Mouse (Mus musculus): ENCODE measurements at regions not wholly inside any gene's neighbourhood (a gene's known extent, or its start where the extent isn't known, plus 50 kb on each side); places are given as distances from the start of the nearest gene placed in this dataset.

- no peak overlapping the region for H3K27ac ChIP-seq (ENCODE audit: low read length)
- WGBS = 70% methylated on average over 2 of the region's 2 CpGs
- H3K36me3 ChIP-seq (ENCODE audit: control insufficient read depth, insufficient read depth) = no peaks in the 10 kb centered on the region
- no peak overlapping the region for H3K9ac ChIP-seq (replicated peaks; ENCODE audit: low read depth, low read length)
- no peaks in the 10 kb centered on the region for H3K27me3 ChIP-seq (replicated peaks; ENCODE audit: control insufficient read depth, insufficient read depth, low read length)
- no peak for ATAC-seq
- no peak overlapping the region for H3K4me2 ChIP-seq (ENCODE audit: low read length)
- no peaks in the 10 kb centered on the region for H3K9me3 ChIP-seq (ENCODE audit: control insufficient read depth, low read length)
- no peak overlapping the region for H3K4me3 ChIP-seq (replicated peaks; ENCODE audit: low read length)
- H3K4me1 ChIP-seq (replicated peaks; ENCODE audit: control insufficient read depth, insufficient read depth, low read length) = peaks cover 5% of the 10 kb centered on the region; the same call in 1 of the 2 replicates
These were observed 70.6 kb downstream of the Cryaa start for GRCm38 (mm10) chr17:31748158-31748557.

DNA sequence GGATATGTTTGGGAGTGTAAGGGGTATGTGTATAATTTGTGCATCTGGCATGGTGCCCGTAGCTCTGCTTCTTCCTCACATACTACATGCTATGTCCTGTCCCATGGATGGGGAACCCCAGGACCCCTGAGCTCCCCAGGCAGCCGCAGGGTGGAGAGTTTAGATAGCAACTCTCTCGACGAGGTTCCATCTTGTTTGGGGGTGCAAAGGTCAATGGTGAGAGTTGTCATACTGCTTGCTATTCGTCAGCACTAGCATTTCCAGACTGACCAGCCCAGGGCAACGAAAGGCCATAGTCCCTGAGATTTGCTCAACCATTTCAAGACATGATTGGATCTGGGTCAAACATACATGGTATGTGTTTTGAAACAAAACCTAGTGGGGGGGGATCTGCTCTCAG is 71.4 kb downstream of the Cryaa start:
- H3K27ac ChIP-seq (ENCODE audit: low read length) = no peak overlapping the region
- 90% methylated on average over 6 of the region's 6 CpGs for WGBS
- peaks cover 5% of the 10 kb centered on the region; the same call in 1 of the 2 replicates for H3K4me1 ChIP-seq (replicated peaks; ENCODE audit: control insufficient read depth, insufficient read depth, low read length)
- H3K36me3 ChIP-seq (ENCODE audit: control insufficient read depth, insufficient read depth) = no peaks in the 10 kb centered on the region
- H3K4me2 ChIP-seq (ENCODE audit: low read length) = no peak overlapping the region
- no peak for ATAC-seq
- H3K9ac ChIP-seq (replicated peaks; ENCODE audit: low read depth, low read length) = no peak overlapping the region
- H3K27me3 ChIP-seq (replicated peaks; ENCODE audit: control insufficient read depth, insufficient read depth, low read length) = no peaks in the 10 kb centered on the region
- no peaks in the 10 kb centered on the region for H3K9me3 ChIP-seq (ENCODE audit: control insufficient read depth, low read length)
- no peak overlapping the region for H3K4me3 ChIP-seq (replicated peaks; ENCODE audit: low read length)

GRCm38 (mm10) chr17:31751262-31751661 is 73.7 kb downstream of the Cryaa start:
- H3K4me3 ChIP-seq (replicated peaks; ENCODE audit: low read length) = no peak overlapping the region
- no peak overlapping the region for H3K27ac ChIP-seq (ENCODE audit: low read length)
- WGBS = 70% methylated on average over 2 of the region's 2 CpGs
- no peaks in the 10 kb centered on the region for H3K27me3 ChIP-seq (replicated peaks; ENCODE audit: control insufficient read depth, insufficient read depth, low read length)
- ATAC-seq = no peak
- no peaks in the 10 kb centered on the region for H3K9me3 ChIP-seq (ENCODE audit: control insufficient read depth, low read length)
- no peaks in the 10 kb centered on the region for H3K36me3 ChIP-seq (ENCODE audit: control insufficient read depth, insufficient read depth)
- peaks cover 5% of the 10 kb centered on the region; the same call in 1 of the 2 replicates for H3K4me1 ChIP-seq (replicated peaks; ENCODE audit: control insufficient read depth, insufficient read depth, low read length)
- H3K4me2 ChIP-seq (ENCODE audit: low read length) = no peak overlapping the region
- H3K9ac ChIP-seq (replicated peaks; ENCODE audit: low read depth, low read length) = no peak overlapping the region

DNA sequence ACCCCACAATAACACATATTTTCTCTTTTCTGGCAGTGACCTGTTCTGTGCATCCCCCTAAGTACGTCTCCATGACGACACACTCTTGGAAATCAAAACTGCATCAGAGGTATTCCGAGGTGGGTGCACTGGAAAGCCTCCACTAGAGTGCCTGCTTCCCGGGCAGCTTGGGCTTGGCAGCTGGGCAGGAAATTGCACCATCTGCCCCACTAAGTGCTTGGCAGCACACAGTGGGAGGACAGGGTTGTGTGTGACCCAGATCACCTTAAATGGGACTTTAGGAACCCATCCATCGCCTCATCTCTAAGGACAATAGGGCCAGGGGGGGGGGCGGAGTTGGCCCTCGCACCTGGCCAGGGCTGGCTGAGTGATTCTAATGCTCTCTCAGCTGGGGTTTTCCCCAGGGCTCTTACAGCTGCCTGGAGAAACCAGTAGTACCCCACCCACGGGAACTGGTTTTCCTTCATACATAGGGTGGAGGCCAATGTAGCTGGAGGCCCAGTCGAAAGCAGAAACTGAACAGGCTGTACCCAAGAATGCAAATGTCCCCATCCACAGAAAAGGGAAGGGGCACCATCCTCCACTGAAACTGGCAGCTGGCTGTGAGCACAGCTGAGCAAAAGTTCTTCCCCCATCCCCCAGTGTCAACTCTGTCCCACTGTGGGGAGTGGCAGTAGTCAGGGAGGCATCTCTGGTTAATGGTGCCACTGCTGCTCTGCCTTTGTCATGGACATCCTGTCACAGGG is 75.7 kb downstream of the Cryaa start:
- H3K27ac ChIP-seq (ENCODE audit: low read length) = no peak overlapping the region
- no peaks in the 10 kb centered on the region for H3K36me3 ChIP-seq (ENCODE audit: control insufficient read depth, insufficient read depth)
- no peaks in the 10 kb centered on the region for H3K4me1 ChIP-seq (replicated peaks; ENCODE audit: control insufficient read depth, insufficient read depth, low read length)
- WGBS = 66% methylated on average over 9 of the region's 9 CpGs
- no peak overlapping the region for H3K9ac ChIP-seq (replicated peaks; ENCODE audit: low read depth, low read length)
- ATAC-seq = no peak
- no peaks in the 10 kb centered on the region for H3K27me3 ChIP-seq (replicated peaks; ENCODE audit: control insufficient read depth, insufficient read depth, low read length)
- H3K4me2 ChIP-seq (ENCODE audit: low read length) = no peak overlapping the region
- H3K9me3 ChIP-seq (ENCODE audit: control insufficient read depth, low read length) = no peaks in the 10 kb centered on the region
- H3K4me3 ChIP-seq (replicated peaks; ENCODE audit: low read length) = no peak overlapping the region

GRCm38 (mm10) chr17:31753859-31754229 is 76.2 kb downstream of the Cryaa start:
- Histone ChIP-seq H3K36me3 (ENCODE audit: control insufficient read depth, insufficient read depth) (no peaks in the 10 kb centered on the region), H3K4me3 (replicated peaks; ENCODE audit: low read length) (no peak overlapping the region)

GRCm38 (mm10) chr17:31760465-31760864 is 82.9 kb downstream of the Cryaa start:
- Histone ChIP-seq H3K4me1 (replicated peaks; ENCODE audit: control insufficient read depth, insufficient read depth, low read length) (no peaks in the 10 kb centered on the region), H3K4me3 (replicated peaks; ENCODE audit: low read length) (no peak overlapping the region), H3K4me2 (ENCODE audit: low read length) (no peak overlapping the region), H3K27ac (ENCODE audit: low read length) (no peak overlapping the region), H3K9ac (replicated peaks; ENCODE audit: low read depth, low read length) (no peak overlapping the region), H3K9me3 (ENCODE audit: control insufficient read depth, low read length) (no peaks in the 10 kb centered on the region), H3K36me3 (ENCODE audit: control insufficient read depth, insufficient read depth) (no peaks in the 10 kb centered on the region), H3K27me3 (replicated peaks; ENCODE audit: control insufficient read depth, insufficient read depth, low read length) (no peaks in the 10 kb centered on the region)
- no peak for ATAC-seq
- WGBS = 95% methylated on average over 2 of the region's 2 CpGs

More at GRCm38 (mm10) chr17:31753859-31754229, 76.2 kb downstream of the Cryaa start:
- Histone ChIP-seq H3K9ac (replicated peaks; ENCODE audit: low read depth, low read length) (no peak overlapping the region), H3K4me1 (replicated peaks; ENCODE audit: control insufficient read depth, insufficient read depth, low read length) (no peaks in the 10 kb centered on the region), H3K27ac (ENCODE audit: low read length) (no peak overlapping the region), H3K27me3 (replicated peaks; ENCODE audit: control insufficient read depth, insufficient read depth, low read length) (no peaks in the 10 kb centered on the region), H3K4me2 (ENCODE audit: low read length) (no peak overlapping the region), H3K9me3 (ENCODE audit: control insufficient read depth, low read length) (no peaks in the 10 kb centered on the region)
- WGBS = 60% methylated on average over 4 of the region's 4 CpGs
- ATAC-seq = no peak

- H3K9me3 ChIP-seq (ENCODE audit: control insufficient read depth, low read length) = no peaks in the 10 kb centered on the region
- peaks cover 23% of the 10 kb centered on the region for H3K4me1 ChIP-seq (replicated peaks; ENCODE audit: control insufficient read depth, insufficient read depth, low read length)
- no peak for ATAC-seq
- H3K36me3 ChIP-seq (ENCODE audit: control insufficient read depth, insufficient read depth) = no peaks in the 10 kb centered on the region
- H3K27ac ChIP-seq (ENCODE audit: low read length) = no peak overlapping the region
- no peak overlapping the region for H3K4me3 ChIP-seq (replicated peaks; ENCODE audit: low read length)
- 57% methylated on average over 5 of the region's 5 CpGs for WGBS
- no peak overlapping the region for H3K4me2 ChIP-seq (ENCODE audit: low read length)
- no peaks in the 10 kb centered on the region for H3K27me3 ChIP-seq (replicated peaks; ENCODE audit: control insufficient read depth, insufficient read depth, low read length)
- no peak overlapping the region for H3K9ac ChIP-seq (replicated peaks; ENCODE audit: low read depth, low read length)
These were observed 85.5 kb downstream of the Cryaa start for GRCm38 (mm10) chr17:31763078-31763477.

DNA sequence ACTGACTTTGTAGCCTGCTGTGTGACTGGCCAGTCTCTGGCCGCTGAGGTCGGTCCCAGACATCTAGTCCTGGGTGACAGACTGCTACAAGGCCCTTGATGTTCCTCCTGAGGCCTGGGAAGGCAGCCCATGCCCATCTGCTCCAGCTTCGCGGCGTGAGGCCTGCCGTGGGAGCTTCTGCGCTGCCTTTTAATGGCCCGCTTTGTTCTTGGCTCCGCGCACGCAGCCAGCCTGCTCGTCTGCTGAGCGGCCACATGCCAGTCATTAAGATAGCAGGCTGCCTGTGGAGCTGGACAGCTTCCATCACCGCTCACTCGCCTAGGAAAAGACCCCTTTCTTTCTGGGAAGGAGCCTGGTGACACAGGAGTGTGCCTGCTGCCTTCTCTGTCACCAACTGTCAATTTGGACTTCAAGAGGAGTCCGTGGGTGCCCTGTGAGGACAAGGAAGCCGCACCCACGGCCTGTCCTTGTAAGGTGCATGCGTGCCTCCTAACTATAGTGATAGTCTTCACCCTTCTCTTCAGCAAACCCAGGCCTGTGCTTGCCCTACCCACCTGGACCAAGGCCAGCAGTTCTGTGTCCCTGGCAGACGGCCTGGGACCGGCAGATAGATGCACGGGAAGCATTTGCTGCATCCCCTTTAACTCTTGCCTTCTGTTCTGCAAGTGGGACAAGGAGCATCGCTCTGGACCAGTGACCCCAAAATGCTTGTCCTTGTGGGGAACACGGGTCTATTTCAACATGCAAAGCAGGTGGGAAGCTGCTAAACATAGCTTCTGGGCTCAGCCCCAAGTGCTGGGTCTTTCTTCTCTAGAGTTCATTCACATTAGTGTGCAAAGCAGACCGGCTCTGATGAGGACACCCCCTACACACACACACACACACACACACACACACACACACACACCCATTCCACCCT is 88.6 kb downstream of the Sik1 start:
- Histone ChIP-seq H3K4me3 (replicated peaks; ENCODE audit: low read length) (no peak overlapping the region), H3K36me3 (ENCODE audit: control insufficient read depth, insufficient read depth) (no peaks in the 10 kb centered on the region), H3K4me2 (ENCODE audit: low read length) (peak overlapping the region; percentile 37), H3K9me3 (ENCODE audit: control insufficient read depth, low read length) (peaks cover 3% of the 10 kb centered on the region; the same call in 1 of the 2 replicates), H3K27me3 (replicated peaks; ENCODE audit: control insufficient read depth, insufficient read depth, low read length) (no peaks in the 10 kb centered on the region), H3K27ac (ENCODE audit: low read length) (peak overlapping the region; percentile 98), H3K4me1 (replicated peaks; ENCODE audit: control insufficient read depth, insufficient read depth, low read length) (peaks cover 27% of the 10 kb centered on the region), H3K9ac (replicated peaks; ENCODE audit: low read depth, low read length) (peak overlapping the region; percentile 49)
- ATAC-seq = peak; percentile 94
- 7% methylated on average over 25 of the region's 25 CpGs for WGBS

DNA sequence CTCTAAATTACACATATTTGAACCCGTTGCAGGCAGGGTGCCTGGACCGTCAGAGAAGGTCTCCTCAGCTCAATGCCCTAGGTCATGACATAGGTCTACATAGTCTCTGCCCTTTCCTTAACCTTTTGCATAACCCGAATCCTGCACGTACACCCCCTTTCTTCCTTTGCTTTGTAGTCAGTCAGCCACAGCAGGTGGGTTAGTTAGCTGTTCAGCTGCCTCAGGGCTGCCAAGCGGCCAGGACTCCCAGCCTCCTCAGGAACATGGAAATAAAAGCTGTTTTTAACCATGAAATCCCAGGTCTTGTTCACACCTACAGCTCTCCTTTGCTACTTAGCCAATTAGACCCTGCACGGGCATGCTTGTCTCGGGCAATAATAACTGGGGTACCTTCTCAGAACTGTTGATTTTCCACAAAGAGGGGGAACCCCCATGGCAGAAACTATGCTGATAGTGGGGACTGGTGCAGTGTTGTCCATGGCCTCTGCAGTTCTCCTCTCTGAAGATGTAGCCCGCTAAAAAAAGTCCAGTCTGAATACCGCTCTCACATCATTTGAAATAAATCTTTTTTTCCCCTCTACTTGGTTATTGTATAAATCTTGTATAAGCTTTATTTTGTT is 83.3 kb downstream of the Sik1 start:
- no peak for ATAC-seq
- no peak overlapping the region for H3K4me2 ChIP-seq (ENCODE audit: low read length)
- no peaks in the 10 kb centered on the region for H3K36me3 ChIP-seq (ENCODE audit: control insufficient read depth, insufficient read depth)
- WGBS = 36% methylated on average over 9 of the region's 9 CpGs
- H3K27ac ChIP-seq (ENCODE audit: low read length) = peak overlapping the region; percentile 49; the same call in 1 of the 2 replicates
- H3K27me3 ChIP-seq (replicated peaks; ENCODE audit: control insufficient read depth, insufficient read depth, low read length) = no peaks in the 10 kb centered on the region
- H3K9me3 ChIP-seq (ENCODE audit: control insufficient read depth, low read length) = peaks cover 3% of the 10 kb centered on the region; the same call in 1 of the 2 replicates
- no peak overlapping the region for H3K9ac ChIP-seq (replicated peaks; ENCODE audit: low read depth, low read length)
- H3K4me3 ChIP-seq (replicated peaks; ENCODE audit: low read length) = no peak overlapping the region
- peaks cover 23% of the 10 kb centered on the region for H3K4me1 ChIP-seq (replicated peaks; ENCODE audit: control insufficient read depth, insufficient read depth, low read length)
